In genomic region chr12:84407874-84408818, GRCm38 (mm10) we compare ENCODE assay signal across 8 mouse cellular contexts. TPM values are rescaled to one million over a fixed set of nuclear protein-coding genes. Genes with fewer than 3 reads are reported as not detected.
DNase-seq lines count a peak whose midpoint lies in the region; ATAC-seq and TF ChIP-seq lines count a peak whose summit lies in the region.

No protein-coding gene starts in this region.

- no peak for TF ChIP-seq CTCF in E14TG2a.4 (conservative IDR thresholded peaks at IDR 0.05; ENCODE audit: low read length)
- TF ChIP-seq CTCF in kidney, postnatal 0 days (IDR thresholded peaks at IDR 0.05; ENCODE audit: low read depth) = no peak
- no peak for TF ChIP-seq CTCF in small intestine, adult 2 months (IDR thresholded peaks at IDR 0.05; ENCODE audit: extremely low read depth, insufficient read length, insufficient replicate concordance, low read depth, low read length)

- peak overlapping the region; percentile 88 for H3K27ac ChIP-seq in kidney, postnatal 0 days
- H3K27ac ChIP-seq in small intestine, adult 2 months (ENCODE audit: insufficient read depth, low read depth, low read length) = peak overlapping the region; percentile 69

- WGBS in kidney, postnatal 0 days = 2% methylated on average over 44 of the region's 52 CpGs
- under 1% methylated on average over 52 of the region's 52 CpGs for WGBS in small intestine, adult 2 months

- H3K27me3 ChIP-seq in E14TG2a.4 (ENCODE audit: insufficient read depth, low read length) = peaks cover 15% of the 10 kb centered on the region
- no peaks in the 10 kb centered on the region for H3K27me3 ChIP-seq in kidney, postnatal 0 days (ENCODE audit: insufficient read depth, low read length)
- no peaks in the 10 kb centered on the region for H3K27me3 ChIP-seq in small intestine, adult 2 months (ENCODE audit: control insufficient read depth, insufficient read depth, low read length)

- intact Hi-C loops in gastrocnemius, postnatal 36 days (cut with DNase I) = no loop called here

- ATAC-seq in kidney, postnatal 0 days (replicated peaks; ENCODE audit: low FRiP score, low read depth) = peak; percentile 69

- H3K4me2 ChIP-seq in kidney, postnatal 0 days (ENCODE audit: low read length) = peak overlapping the region; percentile 84

- H3K36me3 ChIP-seq in E14TG2a.4 (ENCODE audit: insufficient read depth, low read length) = no peaks in the 10 kb centered on the region
- H3K36me3 ChIP-seq in kidney, postnatal 0 days (ENCODE audit: insufficient read depth, low read length) = no peaks in the 10 kb centered on the region
- H3K36me3 ChIP-seq in small intestine, adult 2 months (ENCODE audit: control insufficient read depth, insufficient read depth, low read length) = no peaks in the 10 kb centered on the region; the same call in 1 of the 2 replicates

- H3K9ac ChIP-seq in kidney, postnatal 0 days (ENCODE audit: low read depth, low read length) = peak overlapping the region; percentile 86

- no peak for TF ChIP-seq POLR2A in small intestine, adult 2 months (IDR thresholded peaks at IDR 0.05; ENCODE audit: low read depth, low read length)

- peaks cover 19% of the 10 kb centered on the region for H3K4me1 ChIP-seq in E14TG2a.4 (replicated peaks; ENCODE audit: low read depth, low read length)
- 0 out of 2 replicates have a peak, but pooled peaks cover 6% of the 10 kb centered on the region for H3K4me1 ChIP-seq in kidney, postnatal 0 days (replicated peaks; ENCODE audit: insufficient read depth, low read length)
- 0 out of 2 replicates have a peak, but pooled peaks cover 2% of the 10 kb centered on the region for H3K4me1 ChIP-seq in small intestine, adult 2 months (ENCODE audit: control insufficient read depth, insufficient read depth, insufficient read length, low read length)

- H3K9me3 ChIP-seq in E14TG2a.4 (ENCODE audit: low read length) = no peaks in the 10 kb centered on the region
- no peaks in the 10 kb centered on the region for H3K9me3 ChIP-seq in kidney, postnatal 0 days (replicated peaks; ENCODE audit: low read length)

- DNase-seq in 3T3-L1 (ENCODE audit: low read depth, low spot score) = peak; percentile 36
- DNase-seq in cerebellum, adult 9-10 months = peak; percentile 56
- DNase-seq in frontal cortex, postnatal 36 days (ENCODE audit: low spot score in 2 of 2) = peak; percentile 14 to 38
- no peak for DNase-seq in kidney, postnatal 0 days (ENCODE audit: low spot score)
- peak; percentile 29 for DNase-seq in lung, postnatal 25 days (ENCODE audit: low spot score)
- DNase-seq in gastrocnemius, postnatal 36 days = no peak

- H3K4me3 ChIP-seq in E14TG2a.4 (replicated peaks; ENCODE audit: low read length) = peak overlapping the region; percentile 96
- H3K4me3 ChIP-seq in kidney, postnatal 0 days (replicated peaks; ENCODE audit: low read depth, low read length) = peak overlapping the region; percentile 78
- H3K4me3 ChIP-seq in small intestine, adult 2 months (ENCODE audit: low read depth, low read length) = peak overlapping the region; percentile 80

RNA-seq across cellular contexts. Expression of gene Entpd5, which starts 0.7 kb away (rescaled TPM):
- polyA plus RNA-seq in kidney, postnatal 0 days (2015; fragmentation: Nextera tagmentation; extraction: Ambion mirVana) = 85.5 and 99.1 TPM in 2 replicates
- 10.9 and 15.5 TPM in 2 replicates for polyA plus RNA-seq in small intestine, adult 2 months (2012; rRNA removed)
- total RNA-seq in gastrocnemius, postnatal 36 days (2021) = 10 to 100 TPM; 10.8 to 13.5 TPM

RNA-seq across cellular contexts. Expression of gene Bbof1, which starts 0.7 kb away (rescaled TPM):
- 1.3 and 1.4 TPM in 2 replicates for polyA plus RNA-seq in kidney, postnatal 0 days (2015; fragmentation: Nextera tagmentation; extraction: Ambion mirVana)
- not detected in 2 replicates for polyA plus RNA-seq in small intestine, adult 2 months (2012; rRNA removed)
- total RNA-seq in gastrocnemius, postnatal 36 days (2021) = 1 to 10 TPM; 1.4 to 1.7 TPM

RNA-seq across cellular contexts. Expression of gene Rnf113a2, which starts 8.8 kb away (rescaled TPM):
- 28.4 and 28.8 TPM in 2 replicates for polyA plus RNA-seq in kidney, postnatal 0 days (2015; fragmentation: Nextera tagmentation; extraction: Ambion mirVana)
- polyA plus RNA-seq in small intestine, adult 2 months (2012; rRNA removed) = 0.81 and 1.3 TPM in 2 replicates
- 1 to 10 TPM; 5.8 to 6.7 TPM for total RNA-seq in gastrocnemius, postnatal 36 days (2021)

RNA-seq across cellular contexts. Expression of gene Aldh6a1, which starts 42.7 kb away (rescaled TPM):
- polyA plus RNA-seq in kidney, postnatal 0 days (2015; fragmentation: Nextera tagmentation; extraction: Ambion mirVana) = 122 and 128 TPM in 2 replicates
- 1.5 and 1.9 TPM in 2 replicates for polyA plus RNA-seq in small intestine, adult 2 months (2012; rRNA removed)
- total RNA-seq in gastrocnemius, postnatal 36 days (2021) = 10 to 100 TPM; 70.2 to 91.6 TPM

RNA-seq across cellular contexts. Expression of gene Lin52, which starts 43.1 kb away (rescaled TPM):
- 18.7 and 19.5 TPM in 2 replicates for polyA plus RNA-seq in kidney, postnatal 0 days (2015; fragmentation: Nextera tagmentation; extraction: Ambion mirVana)
- polyA plus RNA-seq in small intestine, adult 2 months (2012; rRNA removed) = 0.95 and 3.2 TPM in 2 replicates
- 10 to 100 TPM in 1 of 2 experiments, 1 to 10 TPM in 1; 6.2 to 10.2 TPM for total RNA-seq in gastrocnemius, postnatal 36 days (2021)

Comparison
In these comparisons a context has a peak if more than half of its experiments do, and no peak if none do; other contexts are left out.
1. DNase-seq: peak in 3T3-L1 (single experiment), cerebellum, adult 9-10 months (single experiment), frontal cortex, postnatal 36 days (2 of 2) and lung, postnatal 25 days (single experiment); none in kidney, postnatal 0 days (single experiment) and gastrocnemius, postnatal 36 days (0 of 2).
2. RNA of gene Rnf113a2, which starts 8.8 kb away (polyA plus RNA-seq): 28.4 to 28.8 TPM in kidney, postnatal 0 days; 0.81 to 1.3 TPM in small intestine, adult 2 months; every median in the first group is over 10 times any median in the second.
3. Peak in every context shown above with its lines, with median percentiles within 50 percentile points of each other: H3K4me3 ChIP-seq.